Mouse (Mus musculus): Measurements from ENCODE around the gene Atg16l1.

Atg16l1 gene

DNA sequence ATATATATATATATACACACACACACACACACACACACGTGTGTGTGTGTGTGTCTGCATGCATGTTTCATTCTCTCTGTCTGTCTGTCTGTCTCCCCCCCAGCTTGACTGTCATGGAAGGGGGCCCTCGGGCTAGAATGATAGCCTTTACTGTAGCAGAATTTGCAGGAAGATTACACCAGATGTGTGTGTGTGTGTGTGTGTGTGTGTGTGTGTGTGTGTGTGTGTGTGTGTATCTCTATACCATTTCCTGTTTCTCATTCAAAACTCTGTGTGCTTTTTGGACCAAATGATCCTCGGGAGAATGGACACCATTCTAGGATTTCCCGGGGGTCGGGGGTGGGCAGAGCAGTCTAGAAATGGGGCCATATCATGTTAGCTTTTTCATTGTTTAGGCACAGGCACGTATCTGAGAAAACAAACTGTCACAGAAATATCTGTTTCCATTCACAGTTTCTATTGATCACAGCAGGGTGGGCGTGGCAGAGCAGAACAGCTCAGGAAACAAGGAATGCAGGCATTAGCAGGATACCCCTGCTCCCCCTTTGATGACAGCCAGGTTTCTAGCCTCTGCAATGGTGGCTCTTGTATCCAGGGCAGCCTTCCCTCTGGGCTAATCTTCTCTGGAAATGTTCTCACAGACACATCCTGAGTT is 73.4 kb downstream of the Atg16l1 start:
- DNase-seq (ENCODE audit: extremely low read depth, low read depth, low spot score), result no peak

GRCm38 (mm10) chr1:87829621-87830211 is 74.0 kb downstream of the Atg16l1 start:
- no peak for DNase-seq (ENCODE audit: extremely low read depth, low read depth, low spot score)

DNA sequence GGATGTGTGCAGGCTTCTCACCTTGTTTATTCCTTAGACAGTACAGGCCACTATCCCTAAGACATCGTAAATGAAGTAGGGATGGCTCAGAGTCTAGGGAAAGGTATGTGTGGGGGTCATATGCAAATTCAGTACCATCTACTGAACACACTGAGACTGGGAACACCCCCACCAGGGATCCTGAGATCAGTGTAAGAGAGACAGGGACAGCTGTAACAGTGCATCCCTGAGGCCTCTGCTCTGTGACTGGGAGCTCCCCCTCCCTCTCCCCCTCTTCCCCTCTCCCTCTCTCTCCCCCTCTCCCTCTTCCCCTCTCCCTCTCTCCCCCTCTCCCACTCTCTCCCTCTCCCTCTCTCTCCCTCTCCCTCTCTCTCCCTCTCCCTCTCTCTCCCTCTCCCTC is 80.8 kb downstream of the Atg16l1 start:
- DNase-seq (ENCODE audit: extremely low read depth, low read depth, low spot score), result no peak

DNA sequence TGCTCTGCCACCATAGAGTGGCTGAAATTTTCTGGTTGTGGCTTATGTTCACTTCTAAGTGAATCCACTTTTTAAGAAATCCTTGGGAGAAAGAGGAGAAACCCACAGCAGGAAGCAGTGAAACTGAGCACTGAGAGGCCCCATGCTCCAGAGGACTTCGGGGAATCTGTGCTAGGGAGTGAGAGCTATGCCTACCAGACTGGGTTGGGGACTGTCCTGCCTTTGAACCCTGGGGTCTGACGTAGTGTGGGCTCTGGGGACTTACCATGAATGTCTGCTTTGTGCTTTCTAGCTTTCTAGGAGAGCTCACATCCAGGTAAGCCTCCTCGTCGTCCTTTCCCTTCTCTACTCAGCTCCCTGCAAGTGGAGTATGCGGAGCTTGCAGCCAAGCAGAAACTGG is 81.3 kb downstream of the Atg16l1 start:
- no peak for DNase-seq (ENCODE audit: extremely low read depth, low read depth, low spot score)

- no peak for DNase-seq (ENCODE audit: extremely low read depth, low read depth, low spot score)
Measured at GRCm38 (mm10) chr1:87840411-87841208, 84.9 kb downstream of the Atg16l1 start.

Data from fat pad, adult 2 months (tissue).